Mouse (Mus musculus) MEL (cell line): Measurements from ENCODE around the gene Dcst1.

Source experiments
- BHLHE40 ChIP-seq: IDR thresholded peaks from 2 replicates; pipeline ENCODE4 v1.6.1; 2012; ENCODE audit warnings: low read depth, mild to moderate bottlenecking, inconsistent platforms, low read length, improper control_type of control experiment, borderline replicate concordance
- CTCF ChIP-seq, 3 experiments: IDR thresholded peaks in 2 of 3; conservative IDR thresholded peaks in 1 of 3; 2 replicates each; pipeline ENCODE4 v1.5.1; 2011 to 2012; ENCODE audit warnings: low read length in 3 of 3, low read depth in 2 of 3, mild to moderate bottlenecking in 2 of 3, improper control_type of control experiment in 1 of 3, inconsistent platforms in 1 of 3, mixed read lengths in 1 of 3, moderate library complexity in 1 of 3; ENCODE audit not compliant: control insufficient read depth in 1 of 3, insufficient read depth in 1 of 3, poor library complexity in 1 of 3, severe bottlenecking in 1 of 3
- ETS1 ChIP-seq: IDR thresholded peaks from 2 replicates; pipeline ENCODE4 v1.6.1; 2012; ENCODE audit warnings: low read depth, mild to moderate bottlenecking, inconsistent platforms, low read length, improper control_type of control experiment, moderate library complexity
- JUND ChIP-seq: IDR thresholded peaks from 2 replicates; pipeline ENCODE4 v1.6.1; 2011; ENCODE audit warnings: low read depth, mild to moderate bottlenecking, improper control_type of control experiment, low read length
- KAT2A ChIP-seq: conservative IDR thresholded peaks from 2 replicates; pipeline ENCODE4 v1.6.1; 2012; ENCODE audit warnings: low read depth, low read length, improper control_type of control experiment, inconsistent platforms
- NELFE ChIP-seq: IDR thresholded peaks from 2 replicates; pipeline ENCODE4 v1.6.1; 2011; ENCODE audit warnings: low read depth, low read length, improper control_type of control experiment
- POLR2AphosphoS2 ChIP-seq: IDR thresholded peaks from 2 replicates; pipeline ENCODE4 v1.6.1; 2011; ENCODE audit warnings: low read length, improper control_type of control experiment
- ZC3H11A ChIP-seq: IDR thresholded peaks from 2 replicates; pipeline ENCODE4 v1.6.1; 2012; ENCODE audit warnings: low read depth, mild to moderate bottlenecking, inconsistent platforms, low read length, improper control_type of control experiment

- no peak for TF ChIP-seq JUND
- no peak for TF ChIP-seq ETS1
- no peak for TF ChIP-seq CTCF (IDR thresholded peaks at IDR 0.05 in 2 of 3, conservative IDR thresholded peaks at IDR 0.05 in 1 of 3; ENCODE audit: control insufficient read depth in 1 of 3, insufficient read depth in 1 of 3, low read depth in 2 of 3, low read length in 3 of 3, poor library complexity in 1 of 3, severe bottlenecking in 1 of 3)
- no peak for TF ChIP-seq BHLHE40
- no peak for TF ChIP-seq KAT2A
- TF ChIP-seq NELFE, result no peak
- no peak for TF ChIP-seq POLR2AphosphoS2
- no peak for TF ChIP-seq ZC3H11A
Observed at GRCm38 (mm10) chr3:89317246-89317645, 47.8 kb downstream of the Dcst1 start.
